Mouse (Mus musculus): ENCODE data around the gene Rassf8. TPM values are rescaled to one million over a fixed set of nuclear protein-coding genes. Genes with fewer than 3 reads are reported as not detected.
A peak's percentile ranks its signal among the peaks of the same experiment; 100 is the strongest.

Gene Rassf8
- total and polyA plus RNA-seq, 2 experiments from 2014 or later: 2.8 to 10.6 TPM

DNA sequence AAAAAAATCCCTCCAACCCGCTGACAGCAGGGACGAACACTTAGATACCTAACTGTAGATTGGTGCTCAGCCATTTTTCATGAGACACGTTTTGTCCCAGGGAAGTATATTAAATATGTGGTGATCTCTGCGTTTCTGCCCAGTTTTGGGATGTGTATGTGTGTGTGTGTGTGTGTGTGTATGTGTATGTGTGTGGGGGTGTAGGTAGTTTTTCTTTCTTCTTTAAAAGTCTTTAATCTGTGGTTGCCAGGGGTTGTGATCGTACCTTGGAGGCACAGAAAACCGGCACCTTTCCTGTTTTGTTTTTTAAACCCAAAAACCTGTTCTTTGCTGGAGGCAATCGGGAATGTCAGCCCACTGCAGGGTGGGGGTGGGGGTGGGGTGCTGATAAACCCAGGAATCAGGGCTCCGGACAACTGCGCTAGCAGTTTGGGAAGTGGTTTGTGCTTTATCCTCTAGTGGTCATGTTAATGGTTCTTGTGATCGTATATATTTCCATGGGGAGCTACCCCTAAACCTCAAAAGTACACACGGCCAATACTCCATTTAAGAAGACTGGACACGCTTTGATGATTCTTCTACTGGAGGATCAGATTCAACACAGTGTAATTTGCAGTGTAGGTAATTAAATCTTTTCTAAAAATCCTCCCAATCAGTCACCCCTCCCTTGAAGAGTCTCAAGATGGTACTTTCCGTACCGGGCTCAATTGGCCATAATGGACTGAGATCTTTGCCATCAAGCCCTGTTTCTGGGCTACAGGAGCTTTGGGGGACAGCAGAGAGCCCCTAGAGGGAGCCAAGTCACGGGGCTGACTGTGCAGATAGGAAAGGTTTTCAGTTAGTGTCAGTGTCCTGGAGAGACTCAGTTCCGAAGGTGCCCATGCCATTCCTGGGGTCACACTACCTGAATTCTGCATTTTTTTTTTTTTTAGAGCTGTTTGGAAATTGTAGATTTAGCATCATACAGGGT lies 1.4 kb downstream of the Rassf8 start:
- DNase-seq (no peak), ATAC-seq (no peak)
- peak; percentile 33; the same call in 1 of the 2 replicates for TF ChIP-seq CTCF (IDR thresholded peaks at IDR 0.05; ENCODE audit: low read depth)
- no peaks in the 10 kb centered on the region for H3K27me3 ChIP-seq (ENCODE audit: insufficient read depth, low read length)
- H3K9me3 ChIP-seq (ENCODE audit: low read length): no peaks in the 10 kb centered on the region
- H3K36me3 ChIP-seq (ENCODE audit: insufficient read depth): no peaks in the 10 kb centered on the region
- H3K4me3 ChIP-seq (ENCODE audit: low read depth, low read length): peak overlapping the region; percentile 72
- no peak overlapping the region for H3K27ac ChIP-seq (ENCODE audit: low read depth, low read length)
- WGBS: 11% methylated on average over 16 of the region's 16 CpGs
- peak overlapping the region; percentile 88 for H3K4me2 ChIP-seq (ENCODE audit: low read depth)
- H3K4me1 ChIP-seq (ENCODE audit: insufficient read depth): no peaks in the 10 kb centered on the region
- peak overlapping the region; percentile 69 for H3K9ac ChIP-seq

DNA sequence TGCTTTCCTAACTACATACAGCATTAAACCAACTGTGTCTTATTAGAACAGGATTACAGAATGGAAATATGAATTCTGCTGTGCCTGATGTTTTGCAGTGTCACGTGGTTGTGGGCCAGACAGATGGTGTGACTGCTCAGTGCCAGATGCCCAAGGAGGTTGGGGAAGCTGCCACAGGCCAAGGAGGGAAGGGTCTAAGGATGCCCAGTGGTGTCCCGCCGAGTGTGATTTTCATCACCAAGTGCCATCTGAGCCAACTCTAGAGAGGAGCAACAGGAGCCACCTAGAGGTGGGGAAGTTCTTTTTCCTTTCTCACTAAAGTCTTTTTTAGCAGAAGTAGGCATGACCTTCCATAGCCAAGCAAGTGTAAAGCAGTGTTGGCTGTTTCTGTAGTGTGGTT lies 3.8 kb downstream of the Rassf8 start:
- DNase-seq: no peak

DNA sequence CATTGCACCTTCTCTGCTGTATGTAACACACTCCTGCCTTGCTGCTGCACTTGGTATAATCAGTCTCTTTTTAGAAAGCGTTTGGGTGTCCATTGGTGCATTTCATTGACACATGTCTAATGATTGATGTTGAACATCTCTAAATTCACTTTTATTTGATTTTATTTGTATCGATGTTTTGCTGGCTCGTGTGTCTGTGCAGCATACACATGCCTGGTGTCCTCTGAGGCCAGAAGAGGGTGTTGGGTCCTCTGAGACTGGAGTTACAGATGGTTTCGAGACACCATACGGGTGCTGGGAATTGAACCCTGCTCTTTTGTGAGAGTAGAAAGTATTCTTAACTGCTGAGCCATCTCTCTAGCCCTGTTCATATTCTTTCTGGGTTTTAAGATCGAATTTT lies 6.7 kb downstream of the Rassf8 start:
- no peak for TF ChIP-seq CTCF (IDR thresholded peaks at IDR 0.05; ENCODE audit: low read depth)
- 88% methylated on average over 6 of the region's 6 CpGs for WGBS
- no peak overlapping the region for H3K9ac ChIP-seq
- H3K4me1 ChIP-seq (ENCODE audit: insufficient read depth): no peaks in the 10 kb centered on the region
- H3K36me3 ChIP-seq (ENCODE audit: insufficient read depth): no peaks in the 10 kb centered on the region
- DNase-seq: no peak
- no peak for ATAC-seq
- no peak overlapping the region for H3K4me3 ChIP-seq (ENCODE audit: low read depth, low read length)
- H3K4me2 ChIP-seq (ENCODE audit: low read depth): no peak overlapping the region
- H3K9me3 ChIP-seq (ENCODE audit: low read length): no peaks in the 10 kb centered on the region
- H3K27me3 ChIP-seq (ENCODE audit: insufficient read depth, low read length): no peaks in the 10 kb centered on the region
- H3K27ac ChIP-seq (ENCODE audit: low read depth, low read length): no peak overlapping the region

More for the DNA sequence above, 3.8 kb downstream of the Rassf8 start:
- Histone ChIP-seq H3K4me1 (ENCODE audit: insufficient read depth) (no peaks in the 10 kb centered on the region), H3K36me3 (ENCODE audit: insufficient read depth) (no peaks in the 10 kb centered on the region), H3K9ac (no peak overlapping the region), H3K27me3 (ENCODE audit: insufficient read depth, low read length) (no peaks in the 10 kb centered on the region), H3K4me2 (ENCODE audit: low read depth) (no peak overlapping the region), H3K27ac (ENCODE audit: low read depth, low read length) (no peak overlapping the region), H3K4me3 (ENCODE audit: low read depth, low read length) (no peak overlapping the region), H3K9me3 (ENCODE audit: low read length) (no peaks in the 10 kb centered on the region)
- ATAC-seq: no peak
- TF ChIP-seq CTCF (IDR thresholded peaks at IDR 0.05; ENCODE audit: low read depth): no peak
- 89% methylated on average over 3 of the region's 3 CpGs for WGBS

DNA sequence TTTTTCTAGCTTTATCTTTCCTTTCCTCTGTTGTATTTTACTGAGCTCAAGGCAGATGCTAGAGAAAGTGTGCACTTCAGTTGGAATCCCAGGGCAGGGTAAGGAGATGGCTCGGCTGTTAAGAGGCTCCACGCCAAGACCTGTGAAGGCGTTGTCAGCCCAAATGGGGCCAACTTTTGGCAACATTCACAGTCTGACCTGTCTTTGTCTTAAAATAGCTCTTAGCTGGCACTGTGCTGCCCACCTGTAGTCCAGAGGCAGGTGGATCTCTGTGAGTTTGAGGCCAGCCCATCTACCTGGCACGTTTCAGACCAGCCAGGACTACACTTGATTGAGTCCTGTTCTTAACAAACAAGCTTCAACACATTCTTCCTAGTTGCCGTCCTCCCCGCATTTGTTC lies 7.9 kb downstream of the Rassf8 start:
- H3K4me2 ChIP-seq (ENCODE audit: low read depth): no peak overlapping the region
- no peak overlapping the region for H3K9ac ChIP-seq
- H3K36me3 ChIP-seq (ENCODE audit: insufficient read depth): no peaks in the 10 kb centered on the region
- DNase-seq (no peak), ATAC-seq (no peak)
- no peak overlapping the region for H3K27ac ChIP-seq (ENCODE audit: low read depth, low read length)
- no peak for TF ChIP-seq CTCF (IDR thresholded peaks at IDR 0.05; ENCODE audit: low read depth)
- no peak overlapping the region for H3K4me3 ChIP-seq (ENCODE audit: low read depth, low read length)
- H3K9me3 ChIP-seq (ENCODE audit: low read length): no peaks in the 10 kb centered on the region
- H3K27me3 ChIP-seq (ENCODE audit: insufficient read depth, low read length): no peaks in the 10 kb centered on the region
- no peaks in the 10 kb centered on the region for H3K4me1 ChIP-seq (ENCODE audit: insufficient read depth)
- 90% methylated on average over 6 of the region's 6 CpGs for WGBS

DNA sequence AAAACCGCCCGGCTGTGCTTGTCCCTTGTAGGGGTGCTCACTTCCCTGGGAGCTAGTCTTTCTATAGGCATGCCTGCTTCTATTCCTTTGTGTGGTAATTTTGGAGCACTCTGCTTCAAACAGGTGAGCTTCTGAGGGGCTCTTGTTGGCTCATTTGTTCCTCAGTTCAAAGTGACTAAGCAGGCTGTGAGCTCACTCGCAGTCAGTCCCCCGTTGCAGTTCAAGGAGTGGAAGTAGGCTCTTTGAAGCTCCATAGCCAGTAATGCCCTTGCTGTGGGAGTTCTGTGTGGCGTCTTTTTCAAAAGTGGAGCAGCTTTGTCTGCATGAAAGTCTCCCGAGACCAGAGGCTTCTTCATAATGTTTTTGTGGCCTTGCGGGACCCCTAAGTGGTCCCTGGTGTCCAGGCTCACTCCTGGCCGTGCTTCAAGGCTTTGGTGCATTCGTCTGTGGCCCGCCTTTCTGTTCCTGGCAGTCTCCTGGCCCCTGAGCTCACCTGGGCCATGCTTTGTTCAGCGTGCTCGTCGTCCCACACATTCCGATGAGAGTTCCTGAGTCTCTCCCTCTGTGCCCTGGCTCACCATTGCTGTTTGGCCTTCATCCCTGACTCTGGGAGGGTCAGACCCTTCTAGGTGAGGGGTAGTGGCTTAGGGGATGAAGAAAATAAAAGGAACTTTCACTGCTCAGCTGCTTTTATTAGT lies 9.5 kb downstream of the Rassf8 start:
- 63% methylated on average over 14 of the region's 14 CpGs for whole genome bisulfite sequencing
- no peak for ATAC-seq
- Histone ChIP-seq H3K36me3 (ENCODE audit: insufficient read depth) (no peaks in the 10 kb centered on the region), H3K9me3 (ENCODE audit: low read length) (no peaks in the 10 kb centered on the region), H3K27ac (ENCODE audit: low read depth, low read length) (no peak overlapping the region), H3K9ac (no peak overlapping the region), H3K27me3 (ENCODE audit: insufficient read depth, low read length) (no peaks in the 10 kb centered on the region), H3K4me2 (ENCODE audit: low read depth) (no peak overlapping the region), H3K4me1 (ENCODE audit: insufficient read depth) (no peaks in the 10 kb centered on the region), H3K4me3 (ENCODE audit: low read depth, low read length) (no peak overlapping the region)
- DNase-seq: no peak
- TF ChIP-seq CTCF (IDR thresholded peaks at IDR 0.05; ENCODE audit: low read depth): no peak

DNA sequence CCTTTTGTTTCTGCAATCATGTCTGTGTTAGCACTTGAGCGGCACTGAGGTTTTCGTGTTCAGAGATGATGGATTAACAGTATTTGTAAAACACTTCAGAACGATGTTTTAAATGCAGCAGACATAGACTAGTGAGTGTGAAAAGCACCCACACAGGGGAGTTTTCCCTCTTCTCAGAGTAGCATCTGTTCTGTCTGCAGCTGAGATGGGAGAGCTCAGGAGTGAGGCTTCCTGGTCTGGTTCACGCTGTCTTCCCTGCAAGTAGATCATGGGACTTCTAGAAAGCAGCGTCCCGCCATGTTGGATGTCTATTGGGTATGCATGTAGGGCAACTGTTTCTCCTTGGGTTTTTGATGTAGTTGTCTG lies 10.1 kb downstream of the Rassf8 start:
- no peak for DNase-seq
- H3K27me3 ChIP-seq (ENCODE audit: insufficient read depth, low read length): no peaks in the 10 kb centered on the region
- H3K9ac ChIP-seq: no peak overlapping the region
- no peak overlapping the region for H3K4me2 ChIP-seq (ENCODE audit: low read depth)
- no peaks in the 10 kb centered on the region for H3K9me3 ChIP-seq (ENCODE audit: low read length)
- no peak for TF ChIP-seq CTCF (IDR thresholded peaks at IDR 0.05; ENCODE audit: low read depth)
- ATAC-seq: no peak
- H3K4me1 ChIP-seq (ENCODE audit: insufficient read depth): no peaks in the 10 kb centered on the region
- H3K4me3 ChIP-seq (ENCODE audit: low read depth, low read length): no peak overlapping the region
- H3K36me3 ChIP-seq (ENCODE audit: insufficient read depth): no peaks in the 10 kb centered on the region
- WGBS: 62% methylated on average over 6 of the region's 6 CpGs
- no peak overlapping the region for H3K27ac ChIP-seq (ENCODE audit: low read depth, low read length)

DNA sequence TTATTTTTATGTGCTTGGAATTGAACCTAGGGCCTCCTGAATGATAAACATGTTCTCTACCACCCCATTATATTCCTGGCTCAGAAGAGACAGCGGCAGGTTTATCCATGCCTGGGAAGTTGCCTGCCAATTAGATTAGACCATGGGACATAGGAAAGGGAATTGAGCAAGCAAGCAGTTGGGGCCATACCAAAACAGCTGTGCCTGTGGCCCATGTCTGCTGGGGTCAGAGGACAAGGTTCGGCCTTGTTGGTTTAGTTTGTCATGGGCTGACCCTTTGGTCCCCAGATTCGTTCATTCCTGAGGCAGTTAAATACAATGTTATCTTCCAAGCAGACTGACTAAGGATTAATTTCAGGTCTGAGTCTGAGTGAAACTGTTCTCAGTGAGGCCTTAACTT lies 10.8 kb downstream of the Rassf8 start:
- 91% methylated on average over 3 of the region's 3 CpGs for WGBS
- no peaks in the 10 kb centered on the region for H3K36me3 ChIP-seq (ENCODE audit: insufficient read depth)
- H3K9ac ChIP-seq: no peak overlapping the region
- DNase-seq: no peak
- no peak for ATAC-seq
- no peaks in the 10 kb centered on the region for H3K4me1 ChIP-seq (ENCODE audit: insufficient read depth)
- H3K27ac ChIP-seq (ENCODE audit: low read depth, low read length): no peak overlapping the region
- no peak overlapping the region for H3K4me2 ChIP-seq (ENCODE audit: low read depth)
- no peak for TF ChIP-seq CTCF (IDR thresholded peaks at IDR 0.05; ENCODE audit: low read depth)
- no peaks in the 10 kb centered on the region for H3K9me3 ChIP-seq (ENCODE audit: low read length)
- no peaks in the 10 kb centered on the region for H3K27me3 ChIP-seq (ENCODE audit: insufficient read depth, low read length)
- no peak overlapping the region for H3K4me3 ChIP-seq (ENCODE audit: low read depth, low read length)

Measured in forebrain, postnatal 0 days (tissue).